Mouse (Mus musculus): ENCODE results near the gene D10Wsu102e. TPM values are rescaled to one million over a fixed set of nuclear protein-coding genes. Genes with fewer than 3 reads are reported as not detected.
"Not testable (repeated sequence)": the region's sequence is repeated elsewhere in the genome, so short reads cannot be mapped to it uniquely, and the experiment has no call there.

D10Wsu102e gene
- polyA plus RNA-seq, 1 experiment from 2014 or later, result 1.5 TPM

DNA sequence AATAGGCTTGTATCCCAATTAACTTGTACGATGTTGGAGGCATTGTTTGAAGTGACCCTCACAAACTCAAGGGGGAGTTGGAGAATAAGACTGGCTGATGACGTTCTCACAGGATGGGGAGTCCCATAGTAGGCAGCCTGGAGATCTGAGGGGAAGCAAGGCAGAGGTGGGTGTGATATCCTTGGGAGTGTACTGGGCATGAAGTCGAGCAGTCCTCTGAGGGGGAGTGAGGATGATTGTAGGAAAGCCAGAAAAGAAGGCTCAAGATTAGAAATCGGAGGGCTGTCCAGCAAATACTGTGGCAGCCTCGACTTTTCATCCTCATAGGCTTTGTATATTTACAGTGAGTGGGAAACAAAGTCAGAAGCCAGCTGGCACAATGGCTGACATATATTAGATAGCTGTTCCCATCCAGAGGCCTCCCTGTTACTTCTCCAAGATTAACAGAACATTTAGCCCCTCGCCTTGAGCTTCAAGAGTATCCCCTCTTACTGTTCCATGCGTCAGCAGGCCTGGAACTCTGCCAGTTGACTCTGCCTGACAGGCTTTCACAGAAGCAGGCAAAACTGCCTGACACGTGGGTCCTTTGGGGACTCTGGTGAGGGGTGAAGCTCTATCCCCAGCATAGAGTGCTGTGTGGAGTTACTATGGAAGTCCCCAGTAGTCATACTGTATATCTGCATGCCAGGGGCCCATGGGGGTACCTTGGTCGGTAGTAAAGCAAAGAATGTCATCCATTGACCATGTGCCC, 18.2 kb downstream of the D10Wsu102e start:
- H3K4me1 ChIP-seq, result no peaks in the 10 kb centered on the region
- 89% methylated on average over 9 of the region's 9 CpGs for WGBS
- no peak overlapping the region for H3K4me2 ChIP-seq
- peaks cover 28% of the 10 kb centered on the region for H3K36me3 ChIP-seq (replicated peaks)
- H3K9me3 ChIP-seq, result no peaks in the 10 kb centered on the region
- H3K27ac ChIP-seq, result no peak overlapping the region
- H3K9ac ChIP-seq, result no peak overlapping the region
- H3K27me3 ChIP-seq, result no peaks in the 10 kb centered on the region
- no peak overlapping the region for H3K4me3 ChIP-seq (replicated peaks)
- no peak for ATAC-seq (ENCODE audit: low FRiP score)

DNA sequence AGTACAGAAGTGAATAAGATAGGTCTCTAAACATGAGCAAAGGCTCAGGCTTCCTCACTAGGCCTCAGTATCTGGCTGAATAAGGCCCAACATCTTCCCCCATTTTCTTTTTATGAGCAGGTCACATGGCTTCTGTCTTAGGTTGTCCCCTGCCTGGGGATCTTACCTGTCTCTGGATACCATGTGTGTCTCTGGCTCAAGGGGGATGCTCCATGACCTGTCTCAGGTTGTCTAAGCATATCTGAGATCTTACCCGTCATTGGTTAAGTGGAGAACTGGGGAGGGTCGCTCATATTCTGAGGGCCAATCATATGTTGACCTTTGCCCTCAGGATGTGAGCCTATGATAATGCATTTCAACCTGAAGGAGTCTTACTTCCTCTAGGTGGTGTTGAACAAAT, 20.5 kb downstream of the D10Wsu102e start:
- 97% methylated on average over 2 of the region's 2 CpGs for WGBS
- no peak for ATAC-seq (ENCODE audit: low FRiP score)
- no peak overlapping the region for H3K9ac ChIP-seq
- H3K27me3 ChIP-seq, result no peaks in the 10 kb centered on the region
- H3K4me3 ChIP-seq (replicated peaks), result no peak overlapping the region
- no peaks in the 10 kb centered on the region for H3K4me1 ChIP-seq
- no peaks in the 10 kb centered on the region for H3K9me3 ChIP-seq
- no peak overlapping the region for H3K27ac ChIP-seq
- peaks cover 25% of the 10 kb centered on the region for H3K36me3 ChIP-seq (replicated peaks)
- H3K4me2 ChIP-seq, result no peak overlapping the region

DNA sequence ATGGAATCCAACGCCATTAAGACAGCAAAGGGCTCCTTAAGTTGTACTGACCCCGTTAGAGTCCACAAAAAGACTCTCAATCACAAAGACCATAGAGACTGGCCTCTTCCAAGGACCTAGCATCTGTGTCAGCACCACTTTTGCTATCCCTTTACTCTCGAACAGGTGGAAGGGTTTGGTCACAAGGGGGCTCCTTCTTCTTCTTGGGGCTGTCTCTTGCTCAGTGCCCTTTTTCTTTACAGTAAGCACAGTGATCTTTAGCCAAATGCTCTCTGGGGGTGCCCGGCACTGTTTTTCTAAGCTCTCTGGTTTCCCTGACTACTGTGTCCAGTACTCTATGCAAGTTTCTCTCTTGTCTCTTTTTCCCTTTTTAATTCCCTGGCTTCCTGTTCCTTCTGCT, 22.5 kb downstream of the D10Wsu102e start:
- no peaks in the 10 kb centered on the region for H3K4me1 ChIP-seq
- no peak overlapping the region for H3K4me2 ChIP-seq
- H3K27ac ChIP-seq, result no peak overlapping the region
- 88% methylated on average over 4 of the region's 4 CpGs for WGBS
- ATAC-seq (ENCODE audit: low FRiP score), result no peak
- peaks cover 28% of the 10 kb centered on the region for H3K36me3 ChIP-seq (replicated peaks)
- no peaks in the 10 kb centered on the region for H3K27me3 ChIP-seq
- H3K9ac ChIP-seq, result no peak overlapping the region
- H3K9me3 ChIP-seq, result no peaks in the 10 kb centered on the region
- H3K4me3 ChIP-seq (replicated peaks), result no peak overlapping the region

DNA sequence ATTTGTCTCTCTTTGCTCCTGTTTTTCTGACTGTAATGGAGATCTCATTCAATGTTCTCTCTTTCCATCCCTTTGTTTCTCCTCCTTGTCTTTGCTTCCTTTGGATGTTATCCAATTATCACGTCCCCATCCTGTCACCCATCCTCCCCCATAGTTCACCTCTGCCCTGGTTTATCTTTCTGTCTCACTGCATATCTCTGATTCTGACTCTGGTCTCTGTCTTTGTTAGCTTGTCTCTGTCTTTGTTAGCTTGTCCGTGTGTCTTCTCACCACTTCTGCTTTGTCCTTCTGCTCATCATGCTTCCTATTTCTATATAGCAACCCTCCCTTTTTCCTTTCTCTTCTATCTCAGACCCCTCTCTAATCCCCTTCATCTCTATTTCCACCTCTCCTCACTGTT, 23.0 kb downstream of the D10Wsu102e start:
- H3K4me2 ChIP-seq, result no peak overlapping the region
- H3K4me1 ChIP-seq, result no peaks in the 10 kb centered on the region
- H3K27me3 ChIP-seq, result no peaks in the 10 kb centered on the region
- no peak for ATAC-seq (ENCODE audit: low FRiP score)
- H3K9me3 ChIP-seq, result no peaks in the 10 kb centered on the region
- WGBS, result 85% methylated on average over 2 of the region's 2 CpGs
- no peak overlapping the region for H3K9ac ChIP-seq
- peaks cover 28% of the 10 kb centered on the region for H3K36me3 ChIP-seq (replicated peaks)
- no peak overlapping the region for H3K27ac ChIP-seq
- H3K4me3 ChIP-seq (replicated peaks), result no peak overlapping the region

DNA sequence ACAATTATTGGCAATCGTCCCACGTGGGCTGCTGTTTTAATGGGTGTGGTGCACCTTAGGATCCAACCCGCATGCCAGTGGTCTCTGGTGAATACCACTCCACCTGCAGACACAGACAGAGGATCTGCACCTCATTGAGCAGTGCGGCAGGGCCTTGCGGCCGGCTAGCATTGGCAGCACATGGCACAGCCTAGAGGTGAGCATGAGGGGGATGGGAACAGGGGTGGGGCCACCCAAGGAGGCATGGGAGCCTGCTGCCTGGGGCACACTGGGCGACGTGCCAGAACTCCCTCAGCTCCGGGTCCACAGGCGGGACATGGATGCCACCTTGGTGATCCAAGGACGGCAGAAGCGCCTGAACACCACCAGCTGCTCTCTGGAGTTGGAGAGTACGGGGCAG, 23.8 kb downstream of the D10Wsu102e start:
- peaks cover 28% of the 10 kb centered on the region for H3K36me3 ChIP-seq (replicated peaks)
- WGBS, result 89% methylated on average over 12 of the region's 13 CpGs
- ATAC-seq (ENCODE audit: low FRiP score), result no peak
- H3K9me3 ChIP-seq, result no peaks in the 10 kb centered on the region
- no peak overlapping the region for H3K4me2 ChIP-seq
- no peak overlapping the region for H3K27ac ChIP-seq
- no peak overlapping the region for H3K4me3 ChIP-seq (replicated peaks)
- no peak overlapping the region for H3K9ac ChIP-seq
- H3K27me3 ChIP-seq, result no peaks in the 10 kb centered on the region
- H3K4me1 ChIP-seq, result no peaks in the 10 kb centered on the region

DNA sequence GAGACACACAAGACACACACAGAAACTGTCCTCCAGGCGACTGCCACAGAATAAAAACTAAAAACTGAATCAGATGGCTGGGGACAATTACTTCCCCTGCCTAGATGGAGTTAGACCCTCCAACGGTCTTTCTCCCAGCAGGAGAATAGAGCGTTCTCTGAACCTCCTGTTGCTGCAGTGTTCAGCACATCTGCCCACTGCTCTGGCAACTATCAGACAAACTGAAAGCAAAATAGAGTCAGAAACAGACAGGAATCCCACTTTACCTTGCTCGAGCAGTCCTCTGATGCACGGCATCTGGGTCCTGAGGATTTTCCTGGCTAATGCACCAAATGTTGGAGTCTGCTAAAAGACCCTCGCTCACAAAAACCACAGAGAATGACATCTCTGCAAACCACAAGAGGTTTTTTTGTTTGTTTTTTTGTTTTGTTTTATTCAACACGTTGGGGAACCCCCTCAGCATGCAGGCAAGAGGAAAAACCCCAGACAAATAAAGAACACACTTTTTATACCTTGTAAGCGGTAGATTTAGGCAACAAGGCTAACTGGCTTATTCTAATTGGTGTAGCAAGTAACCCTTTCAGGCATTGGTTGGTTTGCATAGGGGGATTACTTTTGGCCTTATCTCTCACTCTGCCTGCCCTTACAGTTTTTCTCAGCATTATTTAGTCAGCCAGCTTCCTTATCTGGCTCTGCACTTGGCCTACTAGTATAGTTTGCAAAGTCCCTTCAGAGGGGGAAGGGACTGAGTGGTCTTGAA, 24.6 kb downstream of the D10Wsu102e start:
- no peak overlapping the region for H3K27ac ChIP-seq
- H3K27me3 ChIP-seq, result no peaks in the 10 kb centered on the region
- no peak overlapping the region for H3K4me2 ChIP-seq
- H3K4me3 ChIP-seq (replicated peaks), result no peak overlapping the region
- peaks cover 24% of the 10 kb centered on the region for H3K36me3 ChIP-seq (replicated peaks)
- no peak overlapping the region for H3K9ac ChIP-seq
- no peaks in the 10 kb centered on the region for H3K4me1 ChIP-seq
- no peaks in the 10 kb centered on the region for H3K9me3 ChIP-seq
- 88% methylated on average over 8 of the region's 8 CpGs for WGBS
- no peak for ATAC-seq (ENCODE audit: low FRiP score)

DNA sequence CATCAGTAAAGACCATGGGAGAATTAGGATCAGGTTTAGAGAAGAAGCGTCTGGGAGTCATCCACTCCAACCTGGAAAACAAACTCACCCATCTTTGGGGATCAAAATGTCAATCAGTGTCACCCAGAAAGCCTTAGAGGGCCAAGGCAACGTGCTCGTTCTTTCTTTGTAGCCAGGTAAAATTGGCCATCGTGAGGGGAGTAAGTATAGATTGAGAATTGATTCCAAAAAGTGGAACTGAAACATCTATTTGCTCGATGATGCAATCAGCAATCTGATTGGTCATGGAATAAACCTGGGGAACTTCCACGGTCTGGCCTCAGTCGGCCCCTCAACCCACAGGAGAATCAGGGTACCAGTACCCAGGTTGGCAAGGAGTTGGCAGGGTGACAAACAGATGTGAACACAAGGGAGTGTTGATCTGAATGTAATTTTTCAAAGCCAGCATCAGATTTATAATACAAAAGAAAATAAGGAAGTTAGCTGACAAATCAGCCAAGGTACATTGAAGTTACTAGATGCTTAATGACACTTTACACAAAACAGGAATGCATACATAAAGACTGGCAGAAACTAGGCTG, 25.4 kb downstream of the D10Wsu102e start:
- no peaks in the 10 kb centered on the region for H3K9me3 ChIP-seq
- H3K4me3 ChIP-seq (replicated peaks), result no peak overlapping the region
- no peaks in the 10 kb centered on the region for H3K27me3 ChIP-seq
- peaks cover 19% of the 10 kb centered on the region for H3K36me3 ChIP-seq (replicated peaks)
- no peaks in the 10 kb centered on the region for H3K4me1 ChIP-seq
- no peak for ATAC-seq (ENCODE audit: low FRiP score)
- no peak overlapping the region for H3K4me2 ChIP-seq
- 93% methylated on average over 7 of the region's 7 CpGs for WGBS
- no peak overlapping the region for H3K27ac ChIP-seq
- no peak overlapping the region for H3K9ac ChIP-seq

DNA sequence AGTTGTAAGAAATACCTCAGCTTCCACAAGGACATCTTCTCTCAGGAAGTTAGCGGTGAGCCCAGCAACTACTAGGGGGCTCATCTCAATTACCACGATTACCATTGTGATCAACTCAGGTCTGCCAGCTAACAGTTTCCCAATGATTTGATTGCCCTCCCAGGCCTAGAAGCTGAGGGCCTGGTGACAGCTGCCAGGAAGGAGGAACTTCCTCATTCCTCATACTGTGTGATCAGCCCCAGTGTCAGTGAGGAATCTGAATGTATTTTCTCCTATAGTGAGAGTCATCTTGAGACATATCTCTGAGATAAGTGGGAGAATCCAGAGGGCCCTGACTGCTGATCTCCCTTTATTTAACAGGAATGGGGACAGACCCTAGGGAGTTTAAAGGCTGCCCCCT, 37.3 kb downstream of the D10Wsu102e start:
- Histone ChIP-seq H3K27ac (no peak overlapping the region), H3K36me3 (replicated peaks) (no peaks in the 10 kb centered on the region)
- WGBS, result 92% methylated on average over 2 of the region's 2 CpGs

DNA sequence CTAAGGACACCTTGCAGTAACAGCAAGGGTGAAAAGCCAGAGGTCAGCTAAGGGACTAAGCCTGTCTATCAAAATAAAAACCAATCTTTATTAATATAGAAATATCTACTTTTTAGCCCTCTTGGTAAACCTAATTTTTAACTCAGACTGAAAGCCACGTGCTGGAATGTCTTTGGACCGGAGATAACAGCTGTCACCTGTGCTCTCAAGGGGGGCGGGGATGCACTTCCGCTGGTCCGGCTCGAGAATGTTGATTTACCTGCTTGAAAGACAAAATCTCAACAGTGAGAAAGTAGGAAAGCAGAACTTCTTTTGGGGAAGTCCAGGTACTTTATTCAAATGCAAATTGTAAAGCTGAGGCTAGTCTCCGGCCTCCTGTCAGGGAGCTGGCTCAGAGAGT, 40.9 kb downstream of the D10Wsu102e start:
- not testable (repeated sequence) for H3K4me3 ChIP-seq (replicated peaks); H3K9me3 ChIP-seq; H3K4me2 ChIP-seq; H3K4me1 ChIP-seq; ATAC-seq (ENCODE audit: low FRiP score); H3K27ac ChIP-seq; H3K27me3 ChIP-seq; H3K9ac ChIP-seq; H3K36me3 ChIP-seq (replicated peaks)
- 90% methylated on average over 7 of the region's 7 CpGs for WGBS

More for the DNA sequence above, 37.3 kb downstream of the D10Wsu102e start:
- no peaks in the 10 kb centered on the region for H3K9me3 ChIP-seq
- H3K27me3 ChIP-seq, result no peaks in the 10 kb centered on the region
- no peak overlapping the region for H3K9ac ChIP-seq
- H3K4me2 ChIP-seq, result no peak overlapping the region
- H3K4me3 ChIP-seq (replicated peaks), result no peak overlapping the region
- no peaks in the 10 kb centered on the region for H3K4me1 ChIP-seq
- no peak for ATAC-seq (ENCODE audit: low FRiP score)

DNA sequence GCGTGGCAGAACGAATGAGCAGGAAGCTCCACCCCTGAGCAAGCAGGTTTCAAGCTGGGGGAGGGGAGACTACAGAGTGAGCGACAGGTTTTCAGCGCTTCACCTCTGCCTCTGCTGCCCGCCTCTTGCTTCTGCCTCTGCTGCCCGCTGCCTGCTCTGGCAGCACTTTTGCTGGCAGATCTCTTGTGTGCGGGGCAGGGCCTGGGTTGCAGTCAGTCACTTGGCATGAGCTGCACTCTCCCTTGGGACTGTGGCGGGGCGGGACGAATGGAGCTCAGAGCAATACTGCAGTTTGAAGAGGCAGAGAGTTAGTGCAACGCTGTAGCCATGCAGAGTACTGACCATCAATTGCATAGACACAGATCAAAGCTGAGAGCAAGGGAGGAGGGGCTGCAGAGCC, 45.0 kb downstream of the D10Wsu102e start:
- WGBS, result 93% methylated on average over 11 of the region's 11 CpGs
- no peaks in the 10 kb centered on the region for H3K4me1 ChIP-seq
- peaks cover 17% of the 10 kb centered on the region for H3K36me3 ChIP-seq (replicated peaks)
- ATAC-seq (ENCODE audit: low FRiP score), result no peak
- H3K9me3 ChIP-seq, result 0 out of 2 replicates have a peak, but pooled peaks cover 6% of the 10 kb centered on the region
- H3K27me3 ChIP-seq, result no peaks in the 10 kb centered on the region
- no peak overlapping the region for H3K9ac ChIP-seq
- H3K27ac ChIP-seq, result no peak overlapping the region
- no peak overlapping the region for H3K4me3 ChIP-seq (replicated peaks)
- no peak overlapping the region for H3K4me2 ChIP-seq

DNA sequence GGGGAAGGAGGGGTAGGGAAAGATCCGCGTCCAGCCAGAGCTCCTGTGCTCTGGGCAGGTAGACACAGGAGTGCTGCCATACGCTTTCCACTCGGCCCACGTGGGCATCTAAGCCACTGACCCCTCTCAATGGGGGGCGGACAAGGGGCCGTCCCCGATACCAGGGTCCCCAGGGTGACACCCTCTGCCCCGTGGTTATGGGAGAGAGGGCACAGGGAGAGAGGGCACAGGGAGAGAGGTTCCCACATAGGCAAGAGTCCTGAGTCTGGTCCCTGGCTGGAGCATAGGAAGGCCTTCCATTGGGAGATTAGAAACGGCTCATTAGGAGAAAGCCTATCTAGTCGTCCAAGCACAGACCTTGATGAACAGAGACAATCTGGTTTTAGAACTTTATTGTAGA, 45.7 kb downstream of the D10Wsu102e start:
- H3K27ac ChIP-seq, result no peak overlapping the region
- no peak overlapping the region for H3K4me2 ChIP-seq
- ATAC-seq (ENCODE audit: low FRiP score), result no peak
- H3K4me1 ChIP-seq, result no peaks in the 10 kb centered on the region
- no peak overlapping the region for H3K4me3 ChIP-seq (replicated peaks)
- peaks cover 20% of the 10 kb centered on the region for H3K36me3 ChIP-seq (replicated peaks)
- 94% methylated on average over 11 of the region's 11 CpGs for WGBS
- 0 out of 2 replicates have a peak, but pooled peaks cover 6% of the 10 kb centered on the region for H3K9me3 ChIP-seq
- H3K9ac ChIP-seq, result no peak overlapping the region
- no peaks in the 10 kb centered on the region for H3K27me3 ChIP-seq

DNA sequence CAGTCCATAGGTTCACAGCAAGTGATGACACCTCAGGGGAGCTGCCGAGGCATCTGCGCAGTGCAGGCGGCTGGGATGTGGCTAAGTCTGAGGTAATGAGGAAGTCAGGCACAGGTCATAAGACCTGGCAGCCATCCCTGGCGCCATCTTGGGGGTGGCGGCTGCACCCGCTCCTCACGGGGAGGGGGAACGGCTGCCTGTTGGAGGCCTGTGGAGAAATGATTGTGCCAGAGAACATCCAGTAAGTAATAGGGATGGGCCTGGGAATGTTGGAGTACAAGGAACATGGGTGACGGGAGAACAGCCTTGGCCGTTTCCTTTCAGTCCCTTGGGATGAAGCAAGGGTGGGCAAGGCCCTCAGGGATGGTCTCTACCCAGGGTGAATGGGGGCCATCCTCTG, 47.1 kb downstream of the D10Wsu102e start:
- 94% methylated on average over 10 of the region's 10 CpGs for WGBS
- Histone ChIP-seq H3K9ac (no peak overlapping the region), H3K27me3 (no peaks in the 10 kb centered on the region), H3K4me3 (replicated peaks) (no peak overlapping the region), H3K4me1 (no peaks in the 10 kb centered on the region), H3K27ac (no peak overlapping the region), H3K4me2 (no peak overlapping the region), H3K36me3 (replicated peaks) (peaks cover 30% of the 10 kb centered on the region), H3K9me3 (0 out of 2 replicates have a peak, but pooled peaks cover 6% of the 10 kb centered on the region)
- no peak for ATAC-seq (ENCODE audit: low FRiP score)
